Mouse (Mus musculus) midbrain, embryonic 14.5 days (tissue): ENCODE data around the gene Skap1. TPM values are rescaled to one million over a fixed set of nuclear protein-coding genes. Genes with fewer than 3 reads are reported as not detected.

ENCODE experiments used
- ATAC-seq: fragments of 200-750 bp; cut with Nextera tagmentation; 2 replicates; pipeline ENCODE4 v1.8.0; 2017; ENCODE audit warnings: moderate number of reproducible peaks, moderate library complexity; ENCODE audit not compliant: low FRiP score, low TSS enrichment
- DNase-seq: peaks from one replicate; pipeline ENCODE4 v3.0.0-alpha.2; 2015
- H3K27ac ChIP-seq: fragments of 300-500 bp; sonication (generic); replicated peaks from 2 replicates; pipeline ENCODE4 v1.5.1; 2014; ENCODE audit warnings: mild to moderate bottlenecking, low read depth, low read length, moderate library complexity
- H3K27me3 ChIP-seq: fragments of 300-500 bp; sonication (generic); 2 replicates; pipeline ENCODE4 v1.6.1; 2014; ENCODE audit warnings: low read length, control low read depth, mixed read lengths; ENCODE audit not compliant: control insufficient read depth, insufficient read depth
- H3K36me3 ChIP-seq: fragments of 300-500 bp; sonication (generic); 2 replicates; pipeline ENCODE4 v1.6.1; 2014; ENCODE audit warnings: low read length, control low read depth; ENCODE audit not compliant: control insufficient read depth, insufficient read depth
- H3K4me1 ChIP-seq: fragments of 300-500 bp; sonication (generic); 2 replicates; pipeline ENCODE4 v1.6.1; 2014; ENCODE audit warnings: mild to moderate bottlenecking, antibody characterized with exemption, low read length, control low read depth; ENCODE audit not compliant: control insufficient read depth, insufficient read depth
- H3K4me2 ChIP-seq: fragments of 300-500 bp; sonication (generic); 2 replicates; pipeline ENCODE4 v1.6.1; 2014; ENCODE audit warnings: mild to moderate bottlenecking, low read length, moderate library complexity
- H3K4me3 ChIP-seq: fragments of 300-500 bp; sonication (generic); replicated peaks from 2 replicates; pipeline ENCODE4 v1.5.1; 2014; ENCODE audit warnings: low read depth, low read length
- H3K9ac ChIP-seq: fragments of 300-500 bp; sonication (generic); replicated peaks from 2 replicates; pipeline ENCODE4 v1.6.1; 2014; ENCODE audit warnings: mild to moderate bottlenecking, low read length, moderate library complexity
- H3K9me3 ChIP-seq: fragments of 300-500 bp; sonication (generic); 2 replicates; pipeline ENCODE4 v1.6.1; 2016; ENCODE audit warnings: low read length, control low read depth, mixed read lengths; ENCODE audit not compliant: control insufficient read depth
- WGBS: fragments of 180-500 bp; shearing (Covaris S2); extraction: QIAGEN DNeasy Blood & Tissue Kit; methylation state at CpG from one replicate; pipeline ENCODE4 v1.1.7; 2014; 5-methylcytosine and 5-hydroxymethylcytosine counted together
- polyA plus RNA-seq: library from polyadenylated mRNA; unstranded; fragments of >200 nt; fragmentation: Nextera tagmentation; extraction: Ambion mirVana; gene quantifications from 2 replicates; pipeline ENCODE4 v1.2.1, GENCODE M21; 2014

Gene Skap1
- polyA plus RNA-seq, 1 experiment from 2014 or later = 2.9 TPM

GRCm38 (mm10) chr11:96694774-96695173, 230.4 kb downstream of the Skap1 start:
- Histone ChIP-seq H3K4me3 (no peak overlapping the region), H3K4me2 (no peak overlapping the region), H3K4me1 (peaks cover 17% of the 10 kb centered on the region), H3K27ac (no peak overlapping the region), H3K9ac (no peak overlapping the region), H3K36me3 (no peaks in the 10 kb centered on the region), H3K9me3 (no peaks in the 10 kb centered on the region), H3K27me3 (no peaks in the 10 kb centered on the region)
- WGBS = 15% methylated on average over 12 of the region's 12 CpGs
- DNase-seq (peak; percentile 51), ATAC-seq (no peak)

GRCm38 (mm10) chr11:96696168-96696727, 231.9 kb downstream of the Skap1 start:
- no peak overlapping the region for H3K9ac ChIP-seq
- H3K4me1 ChIP-seq = peaks cover 17% of the 10 kb centered on the region
- H3K27me3 ChIP-seq = no peaks in the 10 kb centered on the region
- H3K4me3 ChIP-seq = no peak overlapping the region
- 16% methylated on average over 15 of the region's 15 CpGs for WGBS
- no peaks in the 10 kb centered on the region for H3K9me3 ChIP-seq
- DNase-seq (peak; percentile 50), ATAC-seq (no peak)
- 0 out of 2 replicates have a peak overlapping the region, but pooled peaks have one; percentile 17 for H3K4me2 ChIP-seq
- H3K36me3 ChIP-seq = no peaks in the 10 kb centered on the region
- no peak overlapping the region for H3K27ac ChIP-seq

GRCm38 (mm10) chr11:96696842-96697455, 232.6 kb downstream of the Skap1 start:
- no peak for ATAC-seq
- peak overlapping the region; percentile 21; the same call in 1 of the 2 replicates for H3K4me2 ChIP-seq
- H3K27ac ChIP-seq = no peak overlapping the region
- no peaks in the 10 kb centered on the region for H3K9me3 ChIP-seq
- H3K36me3 ChIP-seq = no peaks in the 10 kb centered on the region
- H3K27me3 ChIP-seq = no peaks in the 10 kb centered on the region
- H3K9ac ChIP-seq = no peak overlapping the region
- H3K4me1 ChIP-seq = peaks cover 17% of the 10 kb centered on the region
- WGBS = 20% methylated on average over 7 of the region's 7 CpGs
- peak; percentile 52 for DNase-seq
- no peak overlapping the region for H3K4me3 ChIP-seq

DNA sequence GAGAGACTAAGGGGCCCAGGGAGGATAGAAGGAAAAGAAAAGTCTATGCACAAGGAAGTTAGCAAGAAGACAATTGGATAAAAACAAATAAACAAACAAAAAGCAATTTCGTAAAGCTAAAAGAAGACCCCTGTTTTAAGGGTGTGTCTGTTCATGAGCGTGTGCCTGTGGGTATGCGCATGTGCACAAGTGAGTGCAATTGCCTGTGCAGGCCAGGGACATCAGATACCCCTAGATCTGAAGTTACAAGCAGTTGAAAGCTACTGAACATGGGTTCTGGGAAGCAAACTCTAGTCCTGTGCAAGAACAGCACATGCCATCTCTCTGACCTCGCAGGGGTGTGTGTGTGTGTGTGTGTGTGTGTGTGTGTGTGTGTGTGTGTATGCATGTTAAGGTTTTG, 233.1 kb downstream of the Skap1 start:
- H3K4me3 ChIP-seq = no peak overlapping the region
- H3K4me1 ChIP-seq = peaks cover 17% of the 10 kb centered on the region
- H3K9me3 ChIP-seq = no peaks in the 10 kb centered on the region
- no peaks in the 10 kb centered on the region for H3K27me3 ChIP-seq
- no peak overlapping the region for H3K9ac ChIP-seq
- H3K4me2 ChIP-seq = no peak overlapping the region
- H3K36me3 ChIP-seq = no peaks in the 10 kb centered on the region
- H3K27ac ChIP-seq = no peak overlapping the region
- ATAC-seq (no peak), DNase-seq (no peak)
- WGBS = 92% methylated on average over 4 of the region's 4 CpGs

DNA sequence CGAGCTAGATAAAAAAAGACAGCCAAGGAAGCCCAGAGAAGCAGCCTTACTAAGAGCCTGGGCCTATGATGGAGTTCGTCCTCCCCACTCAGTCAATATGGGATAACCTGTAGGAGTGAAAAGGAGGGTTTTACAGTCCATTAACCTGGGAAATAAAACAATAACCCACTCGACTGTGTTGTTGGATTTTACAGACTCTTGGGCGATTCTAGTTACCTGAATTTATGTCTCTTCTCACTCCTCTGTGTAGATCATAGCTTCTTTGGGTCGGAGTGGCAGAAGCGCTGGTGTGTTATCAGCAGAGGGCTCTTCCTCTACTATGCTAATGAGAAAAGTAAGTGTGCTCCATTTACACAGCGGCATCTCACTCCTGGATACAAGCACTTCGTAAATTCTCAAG, 239.4 kb downstream of the Skap1 start:
- H3K4me3 ChIP-seq = no peak overlapping the region
- peaks cover 8% of the 10 kb centered on the region for H3K4me1 ChIP-seq
- no peak for DNase-seq
- H3K4me2 ChIP-seq = no peak overlapping the region
- no peak overlapping the region for H3K9ac ChIP-seq
- ATAC-seq = no peak
- no peak overlapping the region for H3K27ac ChIP-seq
- H3K9me3 ChIP-seq = no peaks in the 10 kb centered on the region
- no peaks in the 10 kb centered on the region for H3K36me3 ChIP-seq
- H3K27me3 ChIP-seq = no peaks in the 10 kb centered on the region
- 86% methylated on average over 8 of the region's 8 CpGs for WGBS

DNA sequence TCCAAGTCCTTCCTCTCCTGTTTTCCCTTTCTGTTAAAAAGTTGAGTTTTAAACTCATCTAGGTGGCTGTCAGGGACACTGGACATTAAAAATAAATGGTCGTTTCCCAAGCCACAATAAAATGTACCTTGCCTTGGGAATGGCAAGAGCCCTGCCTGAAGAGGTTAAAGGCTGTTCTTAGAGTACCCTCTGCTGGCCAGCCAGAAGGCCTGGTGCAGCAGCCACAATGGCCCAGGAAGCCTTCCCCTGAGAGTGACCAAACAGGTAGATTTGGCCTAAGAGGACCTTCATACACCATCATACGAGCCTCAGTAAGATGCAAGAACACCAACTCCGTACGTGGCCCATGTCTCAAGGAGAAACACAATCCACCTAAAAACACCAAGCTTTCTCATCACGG, 246.9 kb downstream of the Skap1 start:
- H3K4me2 ChIP-seq = no peak overlapping the region
- 70% methylated on average over 5 of the region's 5 CpGs for WGBS
- no peak overlapping the region for H3K27ac ChIP-seq
- H3K27me3 ChIP-seq = no peaks in the 10 kb centered on the region
- ATAC-seq = no peak
- no peak overlapping the region for H3K9ac ChIP-seq
- H3K36me3 ChIP-seq = no peaks in the 10 kb centered on the region
- no peak for DNase-seq
- H3K4me3 ChIP-seq = no peak overlapping the region
- H3K9me3 ChIP-seq = no peaks in the 10 kb centered on the region
- peaks cover 15% of the 10 kb centered on the region for H3K4me1 ChIP-seq

DNA sequence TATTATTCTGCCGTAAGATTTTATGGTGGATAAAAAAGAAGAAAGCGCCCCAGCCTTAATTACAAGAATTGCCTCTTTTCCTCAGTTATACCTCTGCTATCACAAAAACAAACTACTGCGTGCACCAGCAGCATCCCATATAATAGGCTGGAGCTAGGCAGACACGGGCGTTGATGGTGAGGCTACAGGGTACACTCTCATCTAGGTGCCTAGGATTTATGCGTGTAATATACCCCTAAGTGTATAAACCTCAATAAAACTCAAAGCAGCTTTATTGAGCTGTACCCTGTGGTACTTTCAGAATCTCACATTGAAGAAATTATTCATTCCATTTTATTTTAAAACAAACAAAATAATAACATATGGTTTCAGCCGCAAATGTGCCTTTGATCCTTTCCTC, 247.3 kb downstream of the Skap1 start:
- no peaks in the 10 kb centered on the region for H3K9me3 ChIP-seq
- H3K36me3 ChIP-seq = no peaks in the 10 kb centered on the region
- H3K4me3 ChIP-seq = no peak overlapping the region
- H3K4me1 ChIP-seq = peaks cover 15% of the 10 kb centered on the region
- no peak overlapping the region for H3K27ac ChIP-seq
- ATAC-seq = no peak
- no peaks in the 10 kb centered on the region for H3K27me3 ChIP-seq
- 94% methylated on average over 7 of the region's 7 CpGs for WGBS
- no peak overlapping the region for H3K4me2 ChIP-seq
- no peak for DNase-seq
- H3K9ac ChIP-seq = no peak overlapping the region

- DNase-seq (peak; percentile 39), ATAC-seq (no peak)
- H3K4me1 ChIP-seq = peaks cover 8% of the 10 kb centered on the region
- no peaks in the 10 kb centered on the region for H3K9me3 ChIP-seq
- no peak overlapping the region for H3K4me3 ChIP-seq
- no peak overlapping the region for H3K27ac ChIP-seq
- 51% methylated on average over 18 of the region's 18 CpGs for WGBS
- H3K36me3 ChIP-seq = no peaks in the 10 kb centered on the region
- H3K27me3 ChIP-seq = no peaks in the 10 kb centered on the region
- H3K4me2 ChIP-seq = no peak overlapping the region
- no peak overlapping the region for H3K9ac ChIP-seq
These were observed 249.0 kb downstream of the Skap1 start for GRCm38 (mm10) chr11:96713210-96714005.
